Mouse (Mus musculus) frontal cortex, postnatal 14 days (tissue): ENCODE measurements around the gene Lrp10.

ENCODE experiments used
- DNase-seq, 2 experiments: peaks; one replicate each; pipeline ENCODE4 v3.0.0; 2022; ENCODE audit warnings: low spot score in 2 of 2

Gene Lrp10

GRCm38 (mm10) chr14:54475941-54476844, 12.3 kb downstream of the Lrp10 start, which contains the start of gene Rem2:
Gene Rem2, plus strand, starts transcription at chr14:54476100.
- DNase-seq, result peak; percentile 51 to 59

DNA sequence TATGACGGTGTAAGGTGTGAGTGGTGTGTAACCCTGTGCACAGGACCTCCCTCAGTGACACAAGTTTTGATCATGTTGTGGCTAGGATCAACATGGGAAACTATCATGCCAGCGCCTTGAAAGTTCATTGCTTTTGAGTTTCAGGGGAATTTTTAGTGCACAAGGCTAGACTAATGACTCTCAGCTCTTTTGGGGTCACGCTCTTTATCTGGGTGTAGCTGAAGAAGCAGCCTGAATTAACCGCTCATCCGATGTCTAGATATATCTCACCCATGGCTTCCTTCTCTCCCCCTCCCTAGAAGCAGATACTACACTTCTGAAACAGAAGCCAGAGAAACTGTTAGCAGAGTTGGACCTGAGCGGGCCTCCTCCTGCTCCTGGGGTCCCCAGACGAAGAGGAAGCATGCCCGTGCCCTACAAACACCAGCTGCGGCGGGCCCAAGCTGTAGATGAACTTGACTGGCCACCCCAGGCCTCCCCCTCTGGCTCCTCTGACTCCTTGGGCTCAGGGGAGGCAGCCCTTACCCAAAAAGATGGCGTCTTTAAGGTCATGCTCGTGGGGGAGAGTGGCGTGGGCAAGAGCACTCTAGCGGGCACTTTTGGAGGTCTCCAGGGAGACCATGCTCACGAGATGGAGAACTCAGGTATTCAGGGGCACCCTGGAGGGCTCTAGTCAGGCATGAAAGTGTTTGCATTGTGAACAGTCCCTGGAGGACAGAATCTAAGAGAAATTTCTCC, 13.4 kb downstream of the Lrp10 start:
- no peak for DNase-seq

GRCm38 (mm10) chr14:54479451-54479920, 15.5 kb downstream of the Lrp10 start:
- DNase-seq, result no peak

DNA sequence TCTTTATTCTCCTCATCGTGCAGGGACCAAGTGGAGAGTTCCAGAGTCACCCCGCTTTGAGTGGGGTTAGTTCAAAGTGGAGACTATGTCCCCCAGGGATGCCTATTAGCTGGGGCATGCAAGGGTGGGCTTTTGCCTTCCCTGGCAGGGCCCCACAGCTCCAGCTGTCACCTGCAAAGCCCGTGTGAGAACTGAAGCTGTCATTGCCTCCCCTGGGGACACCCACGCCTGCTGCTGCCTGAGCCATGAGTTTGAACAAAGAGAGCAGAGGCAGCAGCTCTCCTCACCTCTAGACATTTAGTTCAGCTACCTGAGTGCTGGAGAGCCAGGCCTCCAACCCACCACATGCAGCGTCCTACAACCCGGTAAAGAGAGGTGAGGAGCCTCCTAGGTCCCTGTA, 16.7 kb downstream of the Lrp10 start:
- no peak for DNase-seq

- DNase-seq, result no peak
Observed at GRCm38 (mm10) chr14:54481402-54481801, 17.5 kb downstream of the Lrp10 start.

DNA sequence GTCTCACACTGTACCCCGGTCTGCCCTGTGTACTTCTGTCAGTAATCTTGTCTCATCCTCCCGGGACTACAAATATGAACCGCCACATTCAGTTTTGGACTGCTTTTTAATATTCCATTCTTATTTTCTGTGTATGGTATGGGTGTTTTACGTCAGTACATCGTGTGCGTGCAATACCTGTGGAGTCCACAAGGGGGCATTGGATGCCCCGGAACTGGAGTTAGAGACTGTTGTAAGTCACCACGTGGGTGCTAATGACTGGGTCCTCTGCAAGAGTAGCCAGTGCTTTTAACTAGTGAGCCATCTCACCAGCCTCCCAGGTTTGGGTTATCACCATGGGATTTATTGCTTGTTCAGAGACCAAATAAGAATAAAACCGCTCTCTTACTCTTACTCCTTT, 18.6 kb downstream of the Lrp10 start:
- no peak for DNase-seq

- DNase-seq, result no peak
Observed at GRCm38 (mm10) chr14:54485899-54486298, 22.0 kb downstream of the Lrp10 start.

- DNase-seq, result no peak
Observed at GRCm38 (mm10) chr14:54487732-54488131, 23.8 kb downstream of the Lrp10 start.

DNA sequence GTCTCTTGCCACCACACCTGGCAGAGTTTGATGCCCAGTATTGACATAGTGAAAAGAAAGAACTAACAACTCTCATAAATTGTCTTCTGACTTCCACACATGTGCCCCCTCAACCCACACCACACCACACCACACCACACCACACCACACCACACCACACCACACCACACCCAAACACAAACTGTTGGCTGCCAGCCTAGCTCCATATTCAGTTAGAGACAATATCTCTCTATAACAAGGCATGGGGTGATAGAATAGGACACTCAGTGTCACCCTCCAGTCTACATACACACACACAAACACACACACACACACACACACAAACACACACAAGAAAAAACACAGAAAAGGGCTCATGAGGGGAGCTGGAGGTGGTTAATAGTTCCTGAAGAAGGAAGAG, 24.4 kb downstream of the Lrp10 start:
- no peak for DNase-seq

- DNase-seq, result no peak
Observed at GRCm38 (mm10) chr14:54492345-54493131, 28.6 kb downstream of the Lrp10 start.

DNA sequence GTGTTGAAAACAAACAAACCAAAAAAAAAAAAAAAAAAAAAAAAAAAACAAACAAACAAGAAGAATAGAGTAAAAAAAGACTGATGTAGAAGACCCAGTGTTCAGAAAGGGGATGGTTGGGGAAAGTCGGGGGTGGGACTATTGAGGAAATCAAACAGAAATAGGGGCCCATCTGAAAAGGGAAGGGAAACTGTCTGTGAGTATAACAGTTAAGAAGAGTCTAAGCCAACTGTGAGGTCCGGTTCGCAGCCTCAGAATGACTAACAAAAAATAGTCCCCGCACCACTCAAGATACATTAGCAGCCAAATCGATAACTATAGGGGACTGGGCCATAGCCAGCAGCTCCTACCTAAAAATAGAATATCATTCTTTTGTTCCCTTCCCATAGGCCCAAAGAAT, 29.3 kb downstream of the Lrp10 start:
- no peak for DNase-seq

DNA sequence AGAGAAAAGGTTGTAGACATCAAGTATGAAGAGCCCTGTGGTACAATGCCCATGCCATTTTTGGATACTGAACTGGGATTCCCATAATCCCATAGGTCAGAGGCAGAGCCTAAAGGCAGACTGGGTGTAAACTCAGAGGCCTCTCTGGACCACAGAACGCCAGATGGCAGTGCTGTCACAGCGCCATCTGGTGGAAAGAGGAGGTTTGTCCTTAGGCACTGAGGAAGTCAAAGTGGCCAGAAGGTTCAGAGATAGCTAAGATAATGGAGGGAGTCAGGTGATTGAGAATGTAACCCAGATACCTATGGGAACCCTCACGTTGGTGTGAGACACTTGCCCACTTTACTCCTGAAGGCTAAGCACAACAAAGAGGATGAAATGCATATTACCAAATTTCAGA, 30.3 kb downstream of the Lrp10 start:
- DNase-seq, result peak in 1 of 2 experiments; percentile 55

- no peak for DNase-seq
Observed at GRCm38 (mm10) chr14:54496706-54497105, 32.8 kb downstream of the Lrp10 start.

GRCm38 (mm10) chr14:54499330-54499729, 35.4 kb downstream of the Lrp10 start:
- no peak for DNase-seq

GRCm38 (mm10) chr14:54501365-54501764, 37.4 kb downstream of the Lrp10 start:
- no peak for DNase-seq

GRCm38 (mm10) chr14:54503092-54503491, 39.2 kb downstream of the Lrp10 start:
- no peak for DNase-seq

- DNase-seq, result no peak
Observed at GRCm38 (mm10) chr14:54509774-54510173, 45.8 kb downstream of the Lrp10 start.

- no peak for DNase-seq
Observed at GRCm38 (mm10) chr14:54516710-54517310, 52.9 kb downstream of the Lrp10 start.
